Mouse (Mus musculus): ENCODE results near the gene Asb5. TPM values are rescaled to one million over a fixed set of nuclear protein-coding genes. Genes with fewer than 3 reads are reported as not detected.
"Not testable (repeated sequence)": the region's sequence is repeated elsewhere in the genome, so short reads cannot be mapped to it uniquely, and the experiment has no call there.

Gene Asb5
- total RNA-seq, 2 experiments from 2014 or later = 0.68 to 2.1 TPM

- no peak for DNase-seq
Measured at GRCm38 (mm10) chr8:54541331-54541730, 12.0 kb downstream of the Asb5 start.

- no peak for DNase-seq
Measured at GRCm38 (mm10) chr8:54548383-54548782, 19.0 kb downstream of the Asb5 start.

- DNase-seq = no peak
Measured at GRCm38 (mm10) chr8:54550026-54550574, 20.7 kb downstream of the Asb5 start.

- no peak for DNase-seq
Measured at GRCm38 (mm10) chr8:54554921-54555320, 25.5 kb downstream of the Asb5 start.

- DNase-seq = no peak
Measured at GRCm38 (mm10) chr8:54562137-54562536, 32.8 kb downstream of the Asb5 start.

- no peak for DNase-seq
Measured at GRCm38 (mm10) chr8:54565181-54565580, 35.8 kb downstream of the Asb5 start.

- DNase-seq = no peak
Measured at GRCm38 (mm10) chr8:54565603-54566260, 36.4 kb downstream of the Asb5 start.

GRCm38 (mm10) chr8:54567168-54567567 lies 37.8 kb downstream of the Asb5 start:
- DNase-seq = no peak

GRCm38 (mm10) chr8:54570618-54571609 lies 41.5 kb downstream of the Asb5 start:
- no peak for DNase-seq

- DNase-seq = no peak
Measured at GRCm38 (mm10) chr8:54581436-54581835, 52.1 kb downstream of the Asb5 start.

GRCm38 (mm10) chr8:54582886-54583285 lies 53.5 kb downstream of the Asb5 start:
- DNase-seq = no peak

- no peak for DNase-seq
Measured at GRCm38 (mm10) chr8:54594634-54595033, 65.3 kb downstream of the Asb5 start.

GRCm38 (mm10) chr8:54596051-54596450 lies 66.7 kb downstream of the Asb5 start:
- no peak for DNase-seq

GRCm38 (mm10) chr8:54596940-54597339 lies 67.6 kb downstream of the Asb5 start:
- DNase-seq = no peak

GRCm38 (mm10) chr8:54597386-54597785 lies 68.0 kb downstream of the Asb5 start:
- DNase-seq = no peak

- peak; percentile 24 to 38 for DNase-seq
Measured at GRCm38 (mm10) chr8:54600671-54601251, 71.4 kb downstream of the Asb5 start, which contains the start of gene Spata4. Gene Spata4, plus strand, starts transcription at chr8:54600781.

GRCm38 (mm10) chr8:54603440-54603839 lies 74.1 kb downstream of the Asb5 start:
- DNase-seq = no peak

- DNase-seq = no peak
Measured at GRCm38 (mm10) chr8:54609336-54609735, 80.0 kb downstream of the Asb5 start.

GRCm38 (mm10) chr8:54610238-54610637 lies 80.9 kb downstream of the Asb5 start:
- no peak for DNase-seq

- DNase-seq = not testable (repeated sequence)
Measured at GRCm38 (mm10) chr8:54616710-54617109, 87.3 kb downstream of the Asb5 start.

All from layer of hippocampus, postnatal 36 days (tissue).